Mouse (Mus musculus) c-Kit-positive CD71-positive TER-119-positive erythroid progenitor cells, embryonic 14.5 days (primary cell): ENCODE data around the gene Pde10a.

Source experiments
- DNase-seq: peaks from one replicate; pipeline ENCODE4 v3.0.0-alpha.2; 2013; ENCODE audit warnings: low spot score

The Pde10a gene

DNA sequence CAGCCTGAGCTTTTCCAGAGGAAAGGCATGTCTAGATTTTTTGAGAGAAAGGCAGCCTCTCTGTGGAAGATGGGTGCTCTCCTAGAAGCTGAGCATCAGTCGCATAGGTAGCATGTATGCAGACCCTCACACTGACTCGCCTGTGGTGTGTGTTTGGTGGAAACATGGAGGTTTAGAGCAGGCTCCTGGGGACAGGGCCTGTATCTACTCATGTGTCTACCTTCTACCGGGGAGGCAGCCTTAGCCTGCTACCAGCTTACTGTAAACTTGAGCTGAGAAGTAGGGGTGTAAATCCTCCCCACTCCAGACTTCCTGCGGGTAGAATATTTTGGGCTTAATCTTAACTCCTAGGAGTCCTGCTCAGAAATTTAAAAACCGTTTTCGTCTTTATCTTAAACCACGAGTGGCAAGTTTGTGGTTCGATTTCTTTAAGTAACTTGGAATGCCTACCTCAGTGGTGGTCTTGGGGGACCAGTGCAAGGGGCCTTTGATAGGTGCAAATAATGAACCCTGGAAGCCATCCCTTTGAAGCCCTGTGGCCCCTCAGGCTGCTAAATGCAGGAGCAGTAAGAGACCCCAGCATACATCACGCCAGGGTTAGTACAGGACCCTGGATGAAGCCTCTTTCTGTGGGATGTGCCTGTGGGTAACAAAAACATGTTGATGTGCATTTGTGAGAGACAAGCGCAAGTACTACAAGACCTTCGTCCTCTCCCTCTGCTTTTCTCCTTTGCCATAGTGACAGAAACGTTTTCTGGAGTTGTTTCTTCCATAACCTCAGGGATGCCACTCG, 367.2 kb downstream of the Pde10a start:
- no peak for DNase-seq

DNA sequence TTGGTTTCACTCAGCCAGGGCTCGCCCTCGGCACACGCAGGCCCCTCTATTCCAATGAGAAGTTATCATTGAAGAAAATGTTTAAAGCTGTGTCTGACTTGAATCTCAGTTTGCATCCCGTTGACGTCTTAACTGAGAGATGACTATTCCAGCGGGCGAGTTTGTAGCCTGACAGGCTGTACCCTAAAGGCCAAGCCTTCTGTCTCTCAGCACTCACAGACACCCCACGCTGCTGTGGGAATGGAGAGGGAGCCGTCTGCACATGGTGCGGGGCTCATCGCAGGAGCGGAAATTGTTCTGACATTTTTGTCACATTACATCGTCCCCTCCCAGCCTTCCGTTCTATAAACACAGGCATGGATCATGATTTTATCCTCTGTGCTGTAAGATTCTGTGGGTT, 370.8 kb downstream of the Pde10a start:
- DNase-seq, result no peak

DNA sequence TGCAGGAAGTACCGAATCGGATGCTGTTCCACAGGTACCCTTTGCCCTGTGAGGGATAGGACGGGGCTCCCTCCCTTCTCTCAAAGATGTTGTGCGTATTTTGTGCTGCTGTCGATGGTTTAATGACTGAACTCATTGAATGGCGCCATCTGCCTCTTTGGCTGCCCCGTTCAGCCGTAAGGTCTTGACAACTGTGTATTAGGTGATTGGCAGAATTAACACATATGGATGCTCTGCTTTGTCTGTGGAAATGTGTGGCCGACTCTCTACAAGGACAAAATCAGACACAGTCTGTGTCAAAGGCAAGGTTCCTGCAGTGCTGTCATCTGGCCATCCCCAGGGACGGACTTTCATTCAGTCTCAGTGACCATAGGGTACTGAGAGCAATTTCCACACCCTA, 372.6 kb downstream of the Pde10a start:
- DNase-seq, result no peak

DNA sequence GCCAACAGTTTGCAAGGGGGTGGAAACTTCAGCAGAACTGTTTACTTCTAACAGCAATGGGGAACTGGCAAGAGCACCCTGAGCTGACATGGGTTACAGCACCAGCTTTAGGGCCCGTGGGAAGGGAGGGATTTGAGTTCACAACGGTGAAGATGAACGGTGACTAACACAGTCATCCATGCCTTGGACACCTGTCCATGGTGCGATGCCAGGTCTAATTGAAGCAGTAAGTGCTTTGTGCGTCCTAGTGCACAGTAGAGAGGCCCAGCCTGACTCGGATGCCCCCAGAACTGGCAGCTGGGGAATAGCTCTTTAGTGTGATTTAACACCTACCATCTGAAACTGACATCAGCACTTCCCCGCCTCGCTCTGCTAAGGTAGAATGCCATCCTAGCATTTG, 373.0 kb downstream of the Pde10a start:
- DNase-seq, result no peak

GRCm38 (mm10) chr17:8899212-8899611, 374.0 kb downstream of the Pde10a start:
- no peak for DNase-seq

DNA sequence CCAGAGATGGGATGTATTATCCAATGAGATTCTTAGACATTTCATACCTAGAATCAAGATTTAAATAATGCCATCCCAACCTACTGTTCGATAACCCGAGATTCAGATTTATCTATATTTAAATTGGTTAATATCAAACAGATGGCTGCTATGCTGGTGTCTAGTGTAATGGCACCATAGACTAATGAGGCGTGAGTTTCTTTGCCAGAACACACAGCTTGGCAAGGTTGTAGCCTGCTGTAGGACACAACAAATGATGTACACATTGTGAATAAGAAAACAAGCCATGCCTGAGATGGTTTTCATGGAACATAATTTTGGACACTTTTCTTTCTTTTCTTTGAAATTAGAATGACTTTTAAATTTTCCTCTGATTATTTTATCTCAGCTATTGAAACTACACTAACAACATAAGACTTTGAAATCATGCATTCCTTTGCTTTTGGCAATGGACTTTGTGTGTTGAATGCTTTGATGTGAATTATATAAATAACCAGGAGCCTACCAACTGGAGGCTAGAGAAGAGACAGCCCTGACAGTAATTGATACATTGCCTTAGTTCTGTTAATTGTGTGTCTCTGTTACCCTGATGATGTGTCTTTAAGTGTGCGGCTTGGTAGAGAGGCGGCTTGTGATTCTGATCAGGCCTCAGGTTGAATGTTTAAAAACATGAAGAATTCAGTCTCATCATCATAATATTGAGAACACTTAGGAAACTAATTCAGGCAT, 378.5 kb downstream of the Pde10a start:
- no peak for DNase-seq

GRCm38 (mm10) chr17:8910571-8910970, 385.4 kb downstream of the Pde10a start:
- no peak for DNase-seq

GRCm38 (mm10) chr17:8912933-8913332, 387.8 kb downstream of the Pde10a start:
- no peak for DNase-seq

DNA sequence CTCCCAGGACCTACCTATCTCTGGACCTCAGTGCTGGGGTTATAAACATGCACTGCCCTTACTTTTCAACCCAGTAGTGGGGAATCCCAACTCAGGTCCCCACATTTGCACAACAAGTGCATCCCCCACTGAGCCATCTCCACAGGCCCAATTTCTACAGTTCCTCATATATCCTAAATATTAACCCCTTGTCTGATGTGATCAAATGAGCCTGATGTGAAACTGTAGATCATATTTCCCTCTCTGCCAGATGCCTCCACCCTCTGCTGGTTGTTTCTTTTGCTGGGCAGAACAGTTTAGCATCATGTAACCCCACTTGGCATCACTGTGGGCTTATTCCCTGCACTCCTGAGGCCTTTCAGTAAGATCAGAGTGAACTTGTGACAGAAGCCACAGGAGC, 390.5 kb downstream of the Pde10a start:
- DNase-seq, result no peak

GRCm38 (mm10) chr17:8923074-8923473, 397.9 kb downstream of the Pde10a start:
- no peak for DNase-seq

DNA sequence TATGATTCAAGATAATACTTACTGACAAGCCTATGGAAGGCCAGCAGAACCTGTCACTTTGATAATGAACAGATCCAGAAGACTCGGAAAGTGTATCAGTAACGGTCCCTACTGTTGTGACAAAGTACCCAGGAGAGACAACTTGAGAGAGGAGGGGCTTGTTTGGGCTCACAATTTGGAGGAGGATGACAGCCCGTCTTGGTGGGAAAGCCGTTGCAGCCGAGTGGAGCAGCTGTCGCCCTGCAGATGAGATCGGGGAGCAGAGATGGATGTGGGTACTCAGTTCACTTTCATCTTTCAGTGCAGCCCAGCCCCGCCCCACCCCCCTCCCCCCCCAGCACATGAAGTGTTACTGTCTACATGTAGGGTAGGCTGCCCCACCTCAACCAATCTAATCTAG, 398.6 kb downstream of the Pde10a start:
- no peak for DNase-seq

- no peak for DNase-seq
Observed at GRCm38 (mm10) chr17:8925819-8926383, 400.7 kb downstream of the Pde10a start.

DNA sequence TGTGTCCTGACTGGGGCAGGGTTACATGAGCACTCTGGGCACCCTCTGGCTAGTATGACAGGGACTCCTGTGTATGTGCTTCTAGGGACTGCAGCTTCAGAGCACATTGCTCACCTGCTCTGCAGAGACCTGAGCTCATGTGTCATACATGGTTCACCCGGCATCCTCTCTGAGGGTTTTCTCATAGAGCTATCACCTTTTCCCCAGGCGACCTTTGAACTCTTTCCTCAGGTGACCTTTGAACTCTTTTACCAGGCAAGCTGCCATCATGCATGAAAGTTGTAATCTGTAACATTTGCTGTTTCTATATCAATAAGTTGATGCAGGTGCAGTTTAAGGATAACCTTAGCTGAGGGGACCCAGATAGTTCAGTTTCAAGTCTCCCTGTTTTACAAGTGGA, 403.4 kb downstream of the Pde10a start:
- DNase-seq, result no peak

DNA sequence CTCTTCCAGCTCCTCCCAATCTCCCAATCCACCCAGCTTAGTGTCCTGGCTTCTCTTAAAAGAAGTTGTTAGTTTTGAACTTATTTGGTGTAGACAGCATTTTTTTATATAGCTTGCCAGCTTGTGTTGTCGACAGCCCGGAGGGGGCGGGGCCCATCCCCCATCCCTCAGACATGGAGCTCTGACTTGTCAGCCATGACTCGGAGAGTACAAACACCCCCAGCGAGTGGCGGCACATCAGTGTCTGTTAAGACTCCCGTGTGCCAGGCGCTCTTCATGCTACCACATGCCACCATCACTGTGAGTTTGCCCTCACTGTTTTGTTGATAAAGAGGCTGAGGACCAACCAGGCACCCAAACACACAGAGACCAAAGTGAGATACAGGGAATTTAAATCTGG, 404.5 kb downstream of the Pde10a start:
- DNase-seq, result no peak

DNA sequence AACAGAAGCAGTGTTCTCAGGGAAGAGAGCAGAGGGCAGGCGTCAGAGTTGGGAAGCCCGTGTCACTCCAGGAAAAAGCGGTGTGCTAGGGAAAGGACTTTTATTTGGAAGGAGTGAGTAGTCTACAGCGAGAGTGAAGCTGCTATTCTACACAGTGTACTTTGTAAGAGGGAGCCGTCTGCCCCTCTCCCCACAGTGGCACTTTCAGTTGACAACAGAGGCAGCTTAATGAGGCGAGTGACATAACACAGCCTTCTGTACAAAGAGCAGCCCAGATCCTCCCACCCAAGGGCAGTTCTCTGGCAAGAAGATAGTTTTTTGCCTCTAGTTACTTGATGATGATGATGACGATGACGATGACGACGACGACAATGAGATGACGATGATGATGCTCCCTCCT, 410.4 kb downstream of the Pde10a start:
- no peak for DNase-seq

DNA sequence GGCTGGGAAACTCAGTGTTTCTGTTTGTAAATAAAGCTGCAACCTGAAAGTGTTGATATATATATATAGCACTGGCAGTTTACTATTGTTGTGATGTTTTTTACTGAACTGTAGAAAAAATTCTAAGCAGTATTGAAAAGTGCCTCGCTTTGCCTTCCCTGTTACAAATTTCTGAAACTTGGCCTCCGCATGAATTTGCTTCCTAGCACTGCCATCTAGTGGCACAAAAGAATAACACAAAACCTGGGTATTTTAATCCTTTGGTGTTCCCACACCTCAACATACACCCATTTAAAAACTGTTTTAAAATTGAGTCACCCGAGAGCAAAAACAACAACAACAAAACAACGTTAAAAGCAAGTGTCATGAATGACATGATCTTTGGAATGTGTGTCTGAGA, 411.4 kb downstream of the Pde10a start:
- peak; percentile 11 for DNase-seq

GRCm38 (mm10) chr17:8951588-8951987, 426.4 kb downstream of the Pde10a start:
- no peak for DNase-seq

GRCm38 (mm10) chr17:8952951-8953350, 427.8 kb downstream of the Pde10a start:
- DNase-seq, result no peak

DNA sequence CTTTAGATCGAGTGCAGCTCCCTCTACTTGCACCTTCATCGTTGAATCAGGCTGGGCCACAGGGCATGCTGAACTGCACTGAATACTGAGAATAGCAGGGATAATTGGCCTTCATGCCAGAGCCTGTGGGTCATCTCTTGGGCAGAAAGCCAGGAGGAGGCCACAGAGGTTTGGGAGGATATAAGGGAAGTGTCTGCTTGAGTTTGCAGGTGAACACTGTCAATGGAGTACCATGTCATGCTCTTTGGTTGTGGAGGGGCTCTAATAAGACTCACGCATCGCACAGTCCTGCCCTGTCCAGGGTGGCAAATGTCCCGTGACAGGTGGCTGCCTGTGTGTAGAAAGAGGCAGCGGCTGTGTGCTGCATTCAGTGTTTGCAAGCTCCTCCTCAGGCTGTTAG, 433.0 kb downstream of the Pde10a start:
- no peak for DNase-seq

GRCm38 (mm10) chr17:8960386-8960785, 435.2 kb downstream of the Pde10a start:
- no peak for DNase-seq

GRCm38 (mm10) chr17:8961097-8961496, 435.9 kb downstream of the Pde10a start:
- no peak for DNase-seq

DNA sequence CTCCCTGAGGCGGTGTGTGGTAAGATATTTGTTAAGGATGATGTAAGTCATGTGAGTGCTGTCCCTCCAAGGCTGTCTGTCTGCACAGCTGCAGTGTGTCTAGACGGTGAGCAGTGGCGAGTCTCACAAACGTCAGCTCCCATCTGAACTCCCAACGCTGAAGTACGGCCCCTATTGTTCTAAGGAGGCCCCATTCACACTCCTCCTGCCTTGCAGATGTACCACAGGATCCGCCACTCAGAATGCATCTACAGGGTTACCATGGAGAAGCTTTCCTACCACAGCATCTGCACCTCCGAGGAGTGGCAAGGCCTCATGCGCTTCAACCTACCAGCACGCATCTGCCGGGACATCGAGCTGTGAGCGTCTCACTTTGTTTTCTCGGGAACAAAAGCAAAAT, 436.5 kb downstream of the Pde10a start:
- no peak for DNase-seq

- DNase-seq, result no peak
Observed at GRCm38 (mm10) chr17:8965177-8965576, 440.0 kb downstream of the Pde10a start.
